Mouse (Mus musculus) T-cell, adult 2 months (primary cell): ENCODE measurements at regions not wholly inside any gene's neighbourhood (a gene's known extent, or its start where the extent isn't known, plus 50 kb on each side); places are given as distances from the start of the nearest gene placed in this dataset.
A peak's percentile ranks its signal among the peaks of the same experiment; 100 is the strongest.
"Not testable (repeated sequence)": the region's sequence is repeated elsewhere in the genome, so short reads cannot be mapped to it uniquely, and the experiment has no call there.

Experiments used
- DNase-seq: peaks from one replicate; pipeline ENCODE4 v3.0.0; 2022; ENCODE audit warnings: low spot score

DNA sequence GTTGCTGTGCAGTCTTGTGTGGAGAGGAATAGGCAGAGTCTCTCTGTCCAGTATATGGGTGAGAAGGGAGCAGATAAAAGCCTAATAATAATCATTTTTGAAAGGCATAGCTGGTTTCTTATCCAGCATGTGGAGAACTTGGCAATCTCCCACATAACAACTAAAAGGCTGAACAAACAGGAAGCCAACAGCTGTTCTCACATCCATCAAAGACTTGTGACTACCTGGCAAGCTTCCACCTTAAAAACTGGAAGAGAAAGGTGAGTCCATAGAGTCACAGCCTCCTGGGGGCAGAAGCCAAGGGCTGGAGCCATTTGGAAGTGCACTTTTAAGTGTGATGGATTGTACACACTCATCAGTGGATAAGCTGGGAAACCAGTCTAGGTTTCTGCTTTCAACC lies 210.5 kb upstream of the Prok2 start:
- DNase-seq, result no peak

DNA sequence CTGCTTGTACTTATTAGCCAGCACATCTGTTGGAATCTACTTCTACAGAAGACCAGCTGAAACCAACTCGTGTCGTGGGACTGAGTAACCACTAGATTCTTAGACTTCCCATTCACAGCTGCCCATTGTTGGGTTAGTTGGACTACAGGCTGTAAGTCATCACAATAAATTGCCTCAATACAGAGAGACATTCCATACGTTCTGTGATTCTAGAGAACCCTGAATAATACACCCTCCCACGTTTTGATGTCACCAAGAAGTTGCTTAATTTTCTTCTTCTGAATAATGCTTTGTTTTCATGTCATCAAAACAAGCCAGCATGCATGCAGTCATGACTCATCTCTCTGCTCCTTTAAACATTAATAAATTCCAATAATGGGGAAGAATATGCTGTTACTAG lies 209.2 kb upstream of the Prok2 start:
- DNase-seq, result no peak

DNA sequence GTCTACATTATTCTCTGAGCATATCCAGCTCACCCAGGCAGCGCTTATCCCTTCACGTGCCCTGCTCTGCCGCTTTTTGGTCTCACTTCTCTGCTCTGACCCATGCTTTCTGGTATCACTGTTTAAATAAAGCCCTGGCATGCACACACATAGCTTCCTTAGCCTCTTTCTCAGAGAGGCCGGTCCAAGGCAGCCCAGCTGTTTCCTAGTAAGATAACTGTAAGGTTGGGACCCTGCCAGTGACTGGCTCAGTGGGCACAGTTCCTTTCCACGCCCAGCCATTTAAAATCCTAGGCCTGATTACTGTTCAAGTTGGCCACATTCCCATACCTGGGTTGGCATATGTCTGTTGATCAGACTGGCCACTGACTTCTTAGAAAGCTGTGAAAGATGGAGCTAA lies 208.2 kb upstream of the Prok2 start:
- DNase-seq, result no peak

DNA sequence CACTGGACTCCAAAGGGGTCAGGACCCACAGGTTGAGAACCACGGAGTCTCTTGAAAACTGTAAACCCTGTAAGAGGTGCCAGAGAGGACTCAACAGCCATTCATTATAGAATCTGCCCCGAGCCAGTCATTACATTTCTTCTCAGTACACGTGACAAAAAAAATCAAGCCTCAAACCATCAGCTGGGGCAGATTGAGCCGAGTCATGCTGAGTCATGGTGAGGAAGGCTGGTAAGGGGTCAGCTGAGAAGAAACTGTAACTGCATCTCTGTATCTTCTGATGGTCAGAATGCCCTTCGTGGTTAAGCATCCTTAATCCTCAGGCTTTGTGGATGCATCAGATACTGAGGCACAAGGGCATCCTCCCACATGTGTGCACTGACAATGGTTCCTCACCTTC lies 207.2 kb upstream of the Prok2 start:
- DNase-seq, result no peak

DNA sequence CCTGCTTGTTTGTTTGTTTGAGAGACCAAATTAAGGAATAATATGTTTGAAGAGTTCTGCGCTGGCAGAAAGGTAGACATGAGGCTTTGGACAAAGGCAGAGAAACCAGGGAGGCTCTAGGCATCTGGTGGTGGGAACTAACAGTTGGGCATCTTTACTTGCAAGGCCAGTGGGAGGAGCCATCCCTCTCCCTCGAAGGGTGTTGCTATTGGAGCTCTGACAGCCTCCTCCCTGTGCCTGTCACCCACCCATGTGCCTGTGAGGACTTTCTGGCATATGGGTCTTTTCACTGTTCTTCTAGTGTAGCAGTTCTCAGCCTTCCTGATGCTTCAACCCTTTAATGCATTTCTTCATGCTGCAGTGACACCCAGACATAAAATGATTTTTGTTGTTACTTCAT lies 206.7 kb upstream of the Prok2 start:
- no peak for DNase-seq

DNA sequence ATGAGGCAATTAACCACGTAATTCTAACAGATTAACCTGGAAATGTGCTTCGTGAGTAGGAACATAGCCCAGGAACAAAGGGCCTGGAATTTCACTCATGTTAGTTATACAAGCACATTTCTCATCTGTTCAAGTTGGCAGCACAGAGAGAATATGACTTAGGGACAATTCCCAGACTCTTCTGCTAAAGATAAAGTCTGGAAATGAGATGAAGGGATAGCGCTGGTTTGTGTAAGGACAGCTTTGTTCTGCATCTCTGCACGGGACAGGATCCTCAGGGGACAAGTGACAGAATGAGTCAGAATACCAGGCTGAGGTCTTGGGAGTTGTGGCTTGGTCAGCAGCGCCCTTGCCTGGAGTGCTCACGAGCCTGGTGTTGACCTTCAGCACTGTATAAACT lies 206.2 kb upstream of the Prok2 start:
- DNase-seq, result no peak

DNA sequence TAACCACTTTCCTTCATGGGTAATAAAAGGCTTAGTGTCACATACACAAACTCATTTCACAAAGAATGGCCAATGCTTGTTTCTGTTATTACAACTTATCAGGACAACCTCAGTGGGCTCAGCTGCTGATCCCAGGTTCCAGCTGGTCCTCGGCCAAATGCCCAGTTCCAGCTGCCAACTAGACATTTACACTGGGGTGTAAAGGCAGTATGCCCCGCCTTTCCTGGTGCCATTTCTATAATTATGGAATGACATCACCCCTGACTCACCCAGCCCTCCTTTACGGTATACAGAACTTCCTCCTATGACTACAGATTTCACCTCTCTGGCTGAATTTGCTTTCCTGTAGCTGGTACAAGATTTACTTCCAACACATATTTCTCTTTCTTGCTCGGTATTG lies 205.4 kb upstream of the Prok2 start:
- DNase-seq, result no peak

DNA sequence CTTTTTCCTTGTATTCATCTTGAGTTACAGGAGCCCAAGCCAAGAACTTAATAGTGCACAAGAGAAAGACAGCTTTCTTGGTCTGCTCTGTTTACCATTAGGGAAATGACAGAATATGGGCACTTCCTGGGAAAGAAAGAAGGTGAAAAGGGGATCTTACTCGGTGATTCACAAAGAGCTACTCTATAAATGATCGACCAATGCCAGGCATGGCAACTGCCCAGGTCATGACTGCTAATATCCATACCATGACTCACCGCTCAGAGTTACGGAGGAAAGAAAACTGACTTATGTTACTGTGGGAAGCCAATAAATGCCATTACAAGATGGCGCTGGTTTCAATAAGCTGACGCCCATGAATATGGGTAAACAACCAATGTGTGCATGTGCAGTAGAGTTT lies 204.1 kb upstream of the Prok2 start:
- no peak for DNase-seq

DNA sequence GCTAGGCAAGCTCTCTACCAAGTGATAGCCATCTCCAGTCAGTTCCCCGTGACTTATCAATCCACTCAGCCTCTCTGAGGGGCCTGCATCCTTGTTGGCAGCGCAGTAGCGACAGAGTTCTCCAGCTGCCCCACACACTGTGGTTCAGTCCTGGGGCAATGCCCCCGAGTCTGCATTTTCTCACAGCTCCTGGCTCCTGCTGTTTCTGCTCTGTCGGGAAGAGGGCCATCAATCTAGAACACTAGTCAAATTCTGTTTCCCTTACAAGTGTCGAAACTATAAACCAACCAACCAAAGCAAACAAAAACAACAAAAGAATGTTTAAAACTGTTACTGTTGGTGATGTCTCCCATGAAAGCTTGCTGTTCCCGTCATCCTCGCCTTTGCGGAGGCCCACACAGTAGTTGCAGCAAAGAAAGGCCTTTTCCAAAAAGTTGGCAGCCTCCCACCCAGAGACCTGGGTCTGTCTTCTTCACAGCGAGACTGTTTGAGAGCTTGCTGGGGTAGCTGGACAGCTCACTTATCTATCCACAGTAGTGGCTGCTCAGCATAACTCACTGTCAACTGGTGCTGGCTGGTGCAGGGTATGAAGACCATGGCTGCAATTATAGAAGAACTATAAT lies 201.9 kb upstream of the Prok2 start:
- DNase-seq, result no peak

DNA sequence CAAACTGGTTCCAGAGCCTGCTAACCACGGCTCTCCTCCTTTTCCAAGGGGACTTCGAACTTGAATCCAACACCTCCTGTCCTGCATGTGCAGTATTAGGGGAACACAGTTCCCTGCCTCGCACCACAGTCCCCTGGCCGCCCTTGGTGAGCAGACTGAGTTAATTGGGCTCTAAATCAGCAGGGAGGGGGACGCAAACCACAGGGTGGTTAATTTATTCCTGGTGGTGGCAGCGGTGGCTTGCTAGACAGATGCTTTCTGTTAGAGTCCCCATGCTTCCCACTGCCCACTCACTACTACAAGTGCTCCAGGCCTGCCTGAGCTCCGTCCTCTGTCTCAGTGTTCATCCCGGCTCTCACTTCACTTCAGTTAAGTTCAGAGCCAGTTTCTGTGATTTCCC lies 198.0 kb upstream of the Prok2 start:
- no peak for DNase-seq

DNA sequence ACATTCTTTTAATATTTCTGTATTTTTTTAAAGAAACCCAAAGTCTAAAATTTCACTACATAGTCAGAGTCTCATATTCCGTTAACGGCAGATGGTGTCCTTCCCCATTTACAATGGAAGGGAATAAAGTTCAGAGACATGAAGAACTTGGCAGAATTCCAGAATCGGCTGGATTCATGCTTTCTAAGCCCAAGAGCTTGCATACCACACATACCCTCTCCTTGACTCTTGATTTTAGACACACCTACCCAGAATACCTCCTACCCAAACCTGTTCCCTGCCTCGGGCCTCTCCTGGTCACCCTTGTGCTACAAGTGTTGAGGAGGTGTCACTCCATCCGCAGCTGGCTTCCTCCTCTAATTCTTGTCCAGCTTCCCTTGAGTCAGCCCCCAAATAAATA lies 195.8 kb upstream of the Prok2 start:
- DNase-seq, result no peak

DNA sequence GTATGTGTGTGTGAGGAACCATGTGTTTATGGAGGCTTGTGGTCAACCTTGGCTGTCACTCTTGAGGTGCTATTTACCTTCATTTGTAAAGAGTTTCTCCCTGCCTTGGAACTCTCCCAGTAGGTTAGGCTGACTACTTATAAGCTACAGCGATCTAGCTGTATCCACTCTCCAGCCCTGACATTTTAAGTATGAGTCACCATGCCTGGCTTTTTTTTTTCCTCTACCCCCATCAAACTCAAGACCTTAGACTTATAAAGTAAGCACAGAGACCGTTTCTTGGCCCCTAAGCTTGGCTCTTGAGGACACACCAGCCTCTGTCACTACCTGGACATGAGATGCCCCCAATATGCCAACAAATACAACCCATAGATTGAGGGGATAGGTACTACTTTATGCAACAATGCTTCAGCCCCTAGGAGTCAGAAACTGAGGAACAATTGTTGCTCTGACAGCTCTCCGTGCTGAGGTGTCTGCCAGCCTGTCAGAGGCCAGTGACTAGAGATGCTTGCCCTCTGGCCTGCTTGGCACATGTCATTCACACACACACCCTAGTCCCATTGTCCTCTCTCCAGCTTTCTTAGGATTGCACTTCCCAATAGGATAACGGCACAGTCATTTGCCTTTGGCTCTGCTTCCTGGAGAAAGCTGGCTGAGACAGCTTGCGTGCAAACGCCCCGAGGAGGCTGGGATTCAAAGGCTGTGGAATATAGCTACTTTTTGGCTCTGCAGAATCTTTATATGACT lies 193.8 kb upstream of the Prok2 start:
- DNase-seq, result no peak

DNA sequence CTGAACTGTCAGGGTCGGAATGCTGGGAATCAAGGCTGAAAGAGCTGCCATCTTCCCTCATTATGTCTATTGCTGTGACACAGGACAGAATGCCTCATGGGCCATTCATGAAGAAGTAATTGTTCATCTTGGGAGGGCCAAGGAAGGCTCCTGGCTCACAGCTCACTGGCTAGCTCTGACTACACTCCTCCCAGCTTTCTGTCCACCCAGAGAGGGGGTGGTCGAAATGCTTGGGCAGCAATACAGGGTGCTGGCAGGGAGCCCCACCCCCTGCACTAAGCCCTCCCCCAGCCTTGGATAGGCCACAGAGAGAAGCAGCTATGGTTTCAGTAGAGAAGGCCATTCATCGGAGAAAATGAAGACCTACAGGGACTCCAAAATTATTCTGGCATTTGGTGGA lies 192.2 kb upstream of the Prok2 start:
- DNase-seq, result no peak

DNA sequence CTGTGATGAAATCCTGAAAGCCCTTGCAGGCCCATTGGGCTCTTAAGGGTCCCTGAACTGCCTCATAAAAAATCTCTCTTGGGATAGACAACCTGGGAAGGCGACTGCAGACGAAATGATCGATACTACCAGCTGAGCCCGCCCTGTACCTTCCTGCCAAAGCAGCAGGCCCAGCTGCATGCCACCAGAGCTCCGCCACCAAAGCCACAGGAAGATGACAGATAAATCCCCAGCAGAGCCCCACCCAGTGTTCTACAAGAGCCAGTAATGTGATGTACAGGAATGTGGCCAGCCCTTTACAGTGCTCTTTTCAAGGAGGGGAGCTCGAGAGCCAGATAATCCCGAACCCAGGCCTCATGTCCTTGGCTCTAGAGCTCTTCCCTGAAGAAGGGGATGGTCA lies 183.7 kb upstream of the Prok2 start:
- peak; percentile 46 for DNase-seq

DNA sequence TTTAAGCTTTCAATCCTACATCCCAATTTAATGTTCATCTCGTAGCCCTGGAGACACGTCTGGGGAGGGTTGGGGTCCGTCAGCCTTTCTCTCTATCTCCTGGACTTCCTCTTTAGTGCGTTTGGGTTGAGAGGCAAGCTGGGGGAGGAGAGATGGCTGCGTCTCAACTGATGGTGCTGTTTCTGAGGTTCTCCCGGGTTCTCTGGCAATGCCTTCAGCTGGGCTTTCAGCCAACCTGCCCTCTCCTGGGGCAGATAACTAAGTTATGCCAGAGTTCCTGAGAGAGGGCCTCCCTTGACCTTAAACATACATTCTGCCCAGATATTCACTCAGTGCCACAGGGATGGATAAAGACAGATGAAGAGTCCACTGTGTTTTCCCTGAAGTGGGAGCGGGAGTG lies 183.3 kb upstream of the Prok2 start:
- DNase-seq, result no peak

DNA sequence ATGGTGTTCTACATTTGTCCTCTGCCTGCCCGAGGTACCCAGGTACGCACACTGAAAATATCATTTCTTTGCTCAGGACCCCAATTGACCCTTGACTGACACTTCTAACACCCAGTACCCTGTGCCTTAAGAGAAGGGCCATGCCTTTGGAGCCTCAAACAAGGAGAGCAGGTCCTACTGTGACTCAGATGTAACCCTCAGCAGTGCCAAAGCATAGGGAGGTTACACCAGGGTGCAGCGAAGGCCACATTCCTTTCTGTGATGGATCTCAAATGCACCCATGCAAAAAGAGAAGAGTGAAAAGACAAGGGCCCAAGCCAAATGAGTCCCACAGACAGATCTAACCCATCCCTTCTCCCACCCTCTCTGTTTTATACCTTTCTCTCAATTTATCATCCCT lies 181.9 kb upstream of the Prok2 start:
- DNase-seq, result no peak

DNA sequence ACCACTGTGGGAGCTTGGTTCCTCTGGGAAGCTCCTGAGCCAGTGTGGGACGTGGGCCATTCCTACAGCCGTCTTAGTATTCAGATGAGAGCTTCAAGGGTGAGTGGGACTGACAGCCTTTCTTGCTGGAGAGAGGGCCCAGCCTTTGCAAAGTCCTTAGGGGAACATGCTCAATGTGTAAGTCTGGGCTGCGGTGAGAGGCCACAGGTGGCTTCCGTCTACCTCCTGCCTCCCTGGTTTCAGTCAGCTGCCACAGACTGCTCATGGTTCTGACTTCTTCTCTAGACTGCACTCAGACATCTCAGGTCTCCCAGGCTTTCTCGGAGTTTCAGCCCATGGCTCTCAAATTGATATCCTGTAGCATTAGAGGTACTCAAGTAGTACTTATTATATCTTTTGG lies 179.0 kb upstream of the Prok2 start:
- DNase-seq, result no peak

DNA sequence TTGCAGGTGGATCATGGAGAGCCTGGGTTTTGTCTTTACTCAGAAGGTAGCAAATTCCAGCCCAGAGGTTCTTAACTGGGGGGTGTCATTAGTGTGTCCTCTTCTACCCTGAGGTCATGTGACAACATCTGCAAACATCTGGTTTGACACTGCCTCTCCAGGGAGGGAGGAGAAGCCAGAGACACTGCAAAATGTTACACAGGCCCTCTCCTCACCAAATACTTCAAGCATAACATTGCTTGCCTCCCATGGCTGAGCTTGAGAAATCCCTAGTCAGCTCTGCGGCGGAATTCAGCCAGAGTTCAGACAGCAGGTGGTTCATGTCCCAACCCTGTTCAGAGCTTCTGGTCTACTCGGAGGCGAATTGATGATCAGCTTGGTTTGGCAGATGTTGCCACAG lies 178.4 kb upstream of the Prok2 start:
- DNase-seq, result no peak

DNA sequence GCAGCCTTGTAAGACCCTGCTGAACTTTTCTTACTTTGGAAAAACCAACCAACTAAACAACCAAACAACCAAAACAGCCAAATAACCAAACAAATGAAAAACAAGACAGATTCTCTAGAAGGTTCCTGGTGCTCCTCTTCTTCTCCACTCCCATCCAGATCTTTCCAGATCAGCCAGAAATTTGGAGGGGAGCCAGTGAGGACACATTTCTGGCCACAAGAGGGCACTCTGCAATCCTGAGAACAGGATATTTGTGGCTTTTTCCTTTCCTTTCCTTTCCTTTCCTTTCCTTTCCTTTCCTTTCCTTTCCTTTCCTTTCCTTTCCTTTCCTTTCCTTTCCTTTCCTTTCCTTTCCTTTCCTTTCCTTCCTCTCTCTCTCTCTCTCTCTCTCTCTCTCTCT lies 177.9 kb upstream of the Prok2 start:
- not testable (repeated sequence) for DNase-seq

DNA sequence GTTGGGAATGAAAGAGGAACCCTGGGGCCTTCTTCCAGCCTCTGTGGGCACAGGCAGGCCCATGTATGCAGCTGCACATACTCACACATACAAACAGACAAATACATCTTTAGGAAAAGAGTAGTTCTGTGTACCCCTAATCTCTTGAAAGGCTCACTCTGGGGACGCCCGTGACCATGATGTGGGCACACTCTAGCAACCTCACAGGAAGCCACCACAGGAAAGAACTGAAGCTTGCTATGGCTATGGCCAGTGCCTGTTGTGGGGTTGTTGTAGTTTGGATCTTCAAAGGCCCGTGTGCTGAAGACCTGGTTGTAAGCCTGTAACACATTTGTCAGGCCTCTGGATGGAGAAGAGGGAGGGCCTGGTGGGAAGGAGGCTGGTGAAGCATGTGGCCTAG lies 175.4 kb upstream of the Prok2 start:
- DNase-seq, result peak; percentile 20

DNA sequence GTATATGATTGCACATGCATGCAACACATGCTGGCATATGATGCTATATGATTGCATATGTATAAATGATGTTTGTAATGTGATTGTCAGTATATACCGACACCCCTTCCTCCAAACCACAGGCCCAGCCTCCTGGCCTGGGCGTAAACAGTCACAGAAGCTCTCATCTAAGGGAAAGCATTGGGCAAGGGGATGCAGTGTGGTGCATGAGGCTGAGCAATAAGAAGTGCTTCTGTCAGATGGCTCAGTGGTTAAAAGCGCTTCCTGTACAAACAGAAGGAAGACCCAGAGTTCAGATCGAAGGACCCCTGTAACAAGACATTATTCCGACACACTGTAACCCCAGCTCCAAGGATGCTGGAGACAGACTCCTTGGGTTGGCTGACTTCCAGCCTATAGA lies 175.0 kb upstream of the Prok2 start:
- DNase-seq, result no peak

DNA sequence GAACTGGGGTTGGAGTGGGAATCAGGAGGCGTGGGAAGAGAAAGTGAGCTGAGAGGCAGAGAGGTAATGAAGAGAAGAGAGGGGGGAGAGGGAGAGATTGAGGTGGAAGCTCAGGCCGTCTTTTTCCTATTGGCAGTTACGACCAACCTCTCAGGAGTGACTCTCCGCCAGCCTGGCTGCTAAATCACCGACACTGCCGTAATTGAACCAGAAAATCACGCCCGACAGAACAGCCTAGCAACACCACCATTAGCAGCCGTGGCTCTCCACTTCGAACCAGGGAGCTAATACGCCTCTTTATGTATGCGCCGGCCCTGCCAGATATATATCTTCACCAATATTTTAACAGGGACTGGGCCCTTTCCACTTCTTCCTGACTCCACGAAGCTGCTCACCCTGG lies 173.5 kb upstream of the Prok2 start:
- no peak for DNase-seq

DNA sequence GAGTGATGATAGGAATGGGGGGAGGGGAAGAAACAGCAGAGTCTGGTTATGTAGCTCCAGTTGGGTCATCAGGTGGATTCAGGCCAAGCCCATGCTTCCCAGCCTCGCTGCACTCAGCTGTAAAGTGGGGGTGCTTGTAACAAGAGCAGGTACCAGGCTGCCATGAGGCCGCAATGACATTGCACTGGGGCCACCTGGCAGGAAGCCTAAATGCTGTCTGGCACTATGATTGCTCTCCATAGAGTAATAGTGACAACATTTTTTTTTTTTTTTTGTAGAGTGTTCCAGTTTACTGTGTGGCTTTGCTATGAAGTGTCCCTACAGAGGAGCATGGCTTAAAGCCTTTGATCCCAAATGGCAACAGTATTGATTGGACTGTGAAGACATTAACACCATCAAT lies 171.9 kb upstream of the Prok2 start:
- no peak for DNase-seq

DNA sequence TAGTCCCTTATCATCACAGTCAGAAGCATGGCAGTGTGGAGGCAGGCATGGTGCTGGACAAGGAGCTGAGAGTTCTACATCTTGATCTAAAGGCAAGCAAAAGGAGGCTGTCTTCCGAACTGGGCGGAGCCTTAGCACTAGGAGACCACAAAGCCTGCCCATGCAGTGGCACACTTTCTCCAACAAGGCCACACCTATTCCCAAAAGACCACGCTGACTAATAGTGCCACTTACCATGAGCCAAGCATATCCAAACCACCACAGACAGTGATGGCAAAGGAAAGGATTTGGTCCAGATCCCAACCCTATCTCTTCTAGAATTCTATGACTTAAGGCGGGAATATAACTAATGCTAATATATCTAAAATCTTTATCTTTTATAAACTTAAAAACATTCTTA lies 169.4 kb upstream of the Prok2 start:
- no peak for DNase-seq
